Mouse (Mus musculus): Measurements from ENCODE around the gene Uba2. TPM values are rescaled to one million over a fixed set of nuclear protein-coding genes. Genes with fewer than 3 reads are reported as not detected.
"Not testable (repeated sequence)": the region's sequence is repeated elsewhere in the genome, so short reads cannot be mapped to it uniquely, and the experiment has no call there.

Gene Uba2
- total RNA-seq (2021): 10 to 100 TPM; 88.9 to 89.2 TPM

DNA sequence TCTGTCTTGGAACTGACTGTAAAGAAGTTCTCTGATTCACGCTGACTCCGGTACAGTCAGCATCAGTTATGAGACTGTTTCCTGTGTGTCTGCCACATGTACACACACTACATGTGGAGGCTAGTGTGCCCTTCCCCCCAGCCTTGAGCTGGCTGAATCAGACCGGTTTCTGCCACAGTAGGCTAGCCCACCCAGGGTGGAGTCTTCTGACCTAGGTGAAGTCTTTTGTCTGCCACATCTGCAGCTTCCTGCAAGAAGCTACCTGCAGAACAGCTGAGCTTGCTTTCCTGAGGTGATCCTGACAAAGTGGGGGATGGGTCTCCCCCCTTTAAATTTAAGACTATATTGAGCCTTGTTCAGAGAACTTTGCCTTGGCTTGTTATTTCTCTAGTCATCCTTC, at the start of gene Uba2:
Gene Uba2, minus strand, starts transcription at position 146 of the 400 bp plus-strand sequence.
- intact Hi-C loops (cut with DNase I): no loop called here
- no peak for DNase-seq (ENCODE audit: low spot score in 2 of 2)

DNA sequence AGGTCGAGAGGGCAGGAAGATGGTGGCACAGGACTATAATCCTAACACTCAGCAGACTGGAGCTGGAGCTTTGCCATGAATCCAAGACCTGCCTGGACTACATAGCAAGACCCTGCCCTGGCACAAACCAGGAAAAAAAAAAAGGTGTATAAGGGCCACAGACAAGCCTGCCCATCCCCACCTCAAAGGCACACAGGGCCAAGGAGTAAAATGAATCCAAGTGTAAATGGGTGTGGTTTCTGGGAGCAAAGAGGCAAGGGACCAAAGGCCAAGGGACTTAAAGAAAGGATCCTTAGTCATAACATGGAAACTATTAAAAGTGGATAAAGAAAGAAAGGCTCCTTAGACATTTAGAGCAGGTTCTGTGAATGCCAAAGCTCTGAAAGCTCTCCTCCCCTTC, 49.1 kb upstream of the Uba2 start:
- intact Hi-C loops (cut with DNase I): no loop called here
- no peak for DNase-seq (ENCODE audit: low spot score in 2 of 2)

DNA sequence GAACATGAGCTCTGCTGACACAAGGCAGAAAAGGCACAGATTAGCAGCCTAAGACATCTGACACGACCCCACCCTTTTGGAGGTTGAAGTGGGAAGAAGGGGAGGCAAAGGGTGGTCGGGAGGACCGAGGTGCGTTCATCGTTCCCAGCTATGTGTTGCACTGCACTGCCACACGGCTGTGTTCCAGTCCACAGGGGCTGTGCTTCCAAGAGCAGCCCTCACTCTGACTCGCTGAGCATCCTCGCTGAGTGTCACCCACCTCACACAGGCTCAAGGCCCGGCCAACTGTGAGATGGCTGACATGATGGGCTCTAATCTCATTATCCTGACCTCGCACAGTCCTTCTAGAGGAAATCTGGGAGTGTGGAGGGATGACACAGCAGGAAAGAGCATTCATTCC, 47.1 kb upstream of the Uba2 start:
- intact Hi-C loops (cut with DNase I): no loop called here
- DNase-seq (ENCODE audit: low spot score in 2 of 2): no peak

DNA sequence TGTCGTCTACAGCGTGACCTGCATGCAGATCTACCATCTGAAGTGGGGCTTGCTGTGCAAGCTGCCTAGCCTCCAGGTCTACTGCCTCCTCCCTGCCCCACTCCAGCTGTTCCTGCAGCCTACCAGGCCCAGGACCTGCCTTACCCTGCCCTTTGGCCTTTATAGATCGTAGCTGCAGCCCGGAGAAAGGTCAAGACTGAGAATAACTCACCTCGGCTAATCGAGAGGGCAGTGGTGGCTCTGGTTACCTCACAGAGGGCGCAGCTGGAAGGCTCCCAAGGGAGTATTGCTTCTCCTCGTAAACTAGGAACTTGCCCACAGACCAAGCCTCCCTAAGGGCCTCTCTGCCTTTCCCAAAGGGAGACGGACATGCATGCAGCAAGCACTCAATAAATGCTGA, 46.1 kb upstream of the Uba2 start:
- intact Hi-C loops (cut with DNase I): no loop called here

DNA sequence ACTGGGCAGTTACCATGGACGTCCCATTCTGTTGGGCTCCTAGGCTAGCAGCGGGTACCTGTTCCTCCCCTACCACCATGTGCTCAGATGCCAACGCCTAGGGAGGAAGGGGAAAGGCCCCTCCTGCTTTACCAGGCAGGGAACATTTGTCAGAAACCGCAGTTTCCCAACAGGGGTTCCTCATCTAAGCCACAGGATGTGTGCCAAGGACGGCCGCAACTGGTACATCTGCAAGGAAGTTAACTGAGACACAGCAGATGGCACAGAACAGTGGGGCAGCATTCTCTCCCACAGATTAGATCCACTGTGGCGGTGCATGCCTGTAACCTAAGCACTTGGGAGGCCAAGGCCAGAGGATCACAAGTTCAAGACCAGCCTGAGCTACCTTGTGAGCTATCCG, 45.2 kb upstream of the Uba2 start:
- intact Hi-C loops (cut with DNase I): no loop called here
- no peak for DNase-seq (ENCODE audit: low spot score in 2 of 2)

More for the DNA sequence above, 46.1 kb upstream of the Uba2 start:
- no peak for DNase-seq (ENCODE audit: low spot score in 2 of 2)

DNA sequence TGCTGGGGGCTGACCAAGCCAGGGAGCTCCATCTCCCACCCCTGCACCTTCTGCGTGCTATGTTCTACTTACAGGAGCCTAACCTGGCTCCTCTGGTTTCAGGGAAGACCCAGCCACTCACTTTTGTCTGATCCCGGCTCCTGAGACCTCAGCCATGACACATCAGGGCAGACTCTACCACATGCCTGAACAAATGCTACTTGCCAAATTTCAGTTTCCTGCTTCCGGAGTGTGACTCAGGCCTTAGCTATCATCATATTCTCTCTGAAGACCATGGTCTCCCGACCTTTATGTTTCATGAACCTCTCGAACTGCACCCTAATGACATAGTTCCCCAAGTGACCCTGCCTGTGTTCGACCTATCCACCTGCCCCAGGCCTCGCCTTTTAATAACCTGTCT, 43.9 kb upstream of the Uba2 start:
- DNase-seq (ENCODE audit: low spot score in 2 of 2): no peak
- intact Hi-C loops (cut with DNase I): no loop called here

DNA sequence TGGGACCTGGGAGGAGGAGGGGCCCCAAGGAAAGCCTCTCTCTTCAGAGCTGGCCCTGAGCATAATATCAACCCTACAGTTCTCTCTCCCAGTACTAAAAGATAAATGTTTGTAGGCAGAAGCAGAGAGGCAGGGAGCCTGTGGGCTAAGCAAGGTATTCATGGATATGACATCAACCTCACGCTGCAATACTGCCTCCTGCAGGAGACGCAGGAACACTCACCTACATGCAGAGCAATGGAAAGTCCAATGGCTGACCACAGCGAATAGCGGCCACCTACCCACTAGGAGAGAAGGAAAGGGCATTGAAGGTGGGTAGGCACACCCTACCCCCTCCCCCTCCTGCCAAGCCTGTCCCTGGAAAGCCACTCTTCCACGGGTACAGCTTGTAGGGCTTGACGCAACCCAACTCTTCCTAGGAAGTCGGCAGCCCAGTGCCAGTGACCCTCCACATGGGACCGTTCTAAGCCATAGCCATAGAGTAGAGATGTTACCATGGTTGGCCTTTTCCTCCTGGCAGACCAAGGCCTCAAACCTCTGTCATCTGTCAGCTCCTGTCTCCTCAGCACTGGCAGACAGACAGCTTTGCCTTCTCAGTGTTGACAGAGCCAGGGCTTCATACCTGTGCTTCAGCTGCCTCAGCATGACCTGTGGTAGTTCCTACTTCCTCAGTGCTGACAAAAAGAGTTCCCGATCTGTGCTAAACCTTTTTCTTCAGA, 38.8 kb upstream of the Uba2 start:
- intact Hi-C loops (cut with DNase I): no loop called here
- DNase-seq (ENCODE audit: low spot score in 2 of 2): no peak

DNA sequence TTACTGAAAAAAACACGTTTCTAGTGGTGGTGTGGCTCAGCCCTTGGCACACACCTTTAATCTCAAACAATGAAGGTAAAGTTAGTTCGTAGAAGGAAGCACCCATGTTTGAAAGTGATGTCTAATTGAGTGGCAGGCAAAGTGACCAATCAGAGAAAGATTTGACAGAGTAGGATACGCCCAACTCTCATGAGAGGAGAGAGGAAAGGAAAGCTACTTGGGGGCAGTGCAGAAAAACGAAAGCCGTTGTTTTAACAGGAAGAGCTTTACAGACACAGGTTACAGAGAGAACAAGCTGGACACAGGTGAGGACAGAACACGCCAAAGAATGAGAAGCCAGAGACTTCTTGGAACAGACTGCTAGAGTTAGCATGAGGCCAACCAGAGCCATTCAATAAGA, 36.9 kb upstream of the Uba2 start:
- intact Hi-C loops (cut with DNase I): no loop called here
- DNase-seq (ENCODE audit: low spot score in 2 of 2): no peak

DNA sequence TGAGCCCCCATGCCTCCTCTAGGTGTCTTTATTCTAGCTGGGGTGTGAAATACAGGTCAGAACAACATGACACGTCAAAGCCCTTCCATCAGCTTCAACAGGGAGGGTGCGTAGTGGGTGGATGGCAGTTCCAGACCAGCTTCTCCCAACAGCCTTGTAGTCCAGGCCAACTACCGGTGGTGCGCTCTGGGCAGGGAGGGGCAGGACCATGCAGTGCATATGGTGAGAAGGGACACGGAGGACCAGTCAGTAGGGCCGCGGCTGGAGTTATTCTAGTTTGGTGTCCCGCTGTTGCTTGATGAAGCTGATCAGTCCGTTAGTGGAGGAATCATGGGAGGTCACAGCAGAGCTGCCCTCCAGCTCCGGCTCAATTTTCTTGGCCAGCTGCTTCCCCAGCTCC, 32.7 kb upstream of the Uba2 start:
- intact Hi-C loops (cut with DNase I); DNase-seq (ENCODE audit: low spot score in 2 of 2): not testable (repeated sequence)

DNA sequence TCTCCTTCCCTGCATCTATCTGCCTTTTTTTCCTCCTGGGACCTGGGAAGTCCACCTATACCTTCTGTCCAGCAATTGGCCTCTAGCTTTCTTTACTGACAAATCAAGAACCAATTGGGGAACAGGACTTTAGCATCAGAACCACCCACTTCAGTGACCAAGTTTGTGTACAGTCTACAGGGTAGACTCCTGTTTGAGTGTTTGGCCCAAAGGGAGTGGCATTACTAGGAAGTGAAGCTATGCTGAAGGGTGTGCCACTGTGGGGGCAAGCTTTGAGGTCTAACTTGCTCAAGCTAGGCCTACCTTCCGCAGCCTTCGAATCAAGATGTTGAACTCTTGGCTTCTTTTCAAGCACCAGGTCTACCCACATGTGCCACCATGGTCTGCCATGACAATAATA, 31.4 kb upstream of the Uba2 start:
- no peak for DNase-seq (ENCODE audit: low spot score in 2 of 2)
- intact Hi-C loops (cut with DNase I): no loop called here

DNA sequence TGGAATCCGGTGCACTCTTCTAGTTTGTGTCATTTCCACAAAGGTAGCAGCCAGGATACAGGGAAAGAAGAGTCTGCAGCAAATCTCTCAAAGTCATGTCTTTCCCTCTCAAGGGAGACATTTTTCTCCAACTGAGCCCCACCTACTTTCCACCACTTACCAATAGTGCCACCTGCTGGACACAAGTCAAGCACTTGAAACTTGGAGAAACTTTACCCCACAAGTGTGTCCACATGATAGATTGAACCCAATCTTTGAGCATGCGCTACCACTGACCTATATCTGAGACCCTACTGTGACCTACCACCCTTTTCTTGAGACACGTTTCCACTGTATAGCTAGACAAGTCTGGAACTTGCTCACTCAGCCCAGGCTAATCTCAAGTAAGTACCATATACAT, 28.9 kb upstream of the Uba2 start:
- intact Hi-C loops (cut with DNase I): no loop called here
- DNase-seq (ENCODE audit: low spot score in 2 of 2): no peak

DNA sequence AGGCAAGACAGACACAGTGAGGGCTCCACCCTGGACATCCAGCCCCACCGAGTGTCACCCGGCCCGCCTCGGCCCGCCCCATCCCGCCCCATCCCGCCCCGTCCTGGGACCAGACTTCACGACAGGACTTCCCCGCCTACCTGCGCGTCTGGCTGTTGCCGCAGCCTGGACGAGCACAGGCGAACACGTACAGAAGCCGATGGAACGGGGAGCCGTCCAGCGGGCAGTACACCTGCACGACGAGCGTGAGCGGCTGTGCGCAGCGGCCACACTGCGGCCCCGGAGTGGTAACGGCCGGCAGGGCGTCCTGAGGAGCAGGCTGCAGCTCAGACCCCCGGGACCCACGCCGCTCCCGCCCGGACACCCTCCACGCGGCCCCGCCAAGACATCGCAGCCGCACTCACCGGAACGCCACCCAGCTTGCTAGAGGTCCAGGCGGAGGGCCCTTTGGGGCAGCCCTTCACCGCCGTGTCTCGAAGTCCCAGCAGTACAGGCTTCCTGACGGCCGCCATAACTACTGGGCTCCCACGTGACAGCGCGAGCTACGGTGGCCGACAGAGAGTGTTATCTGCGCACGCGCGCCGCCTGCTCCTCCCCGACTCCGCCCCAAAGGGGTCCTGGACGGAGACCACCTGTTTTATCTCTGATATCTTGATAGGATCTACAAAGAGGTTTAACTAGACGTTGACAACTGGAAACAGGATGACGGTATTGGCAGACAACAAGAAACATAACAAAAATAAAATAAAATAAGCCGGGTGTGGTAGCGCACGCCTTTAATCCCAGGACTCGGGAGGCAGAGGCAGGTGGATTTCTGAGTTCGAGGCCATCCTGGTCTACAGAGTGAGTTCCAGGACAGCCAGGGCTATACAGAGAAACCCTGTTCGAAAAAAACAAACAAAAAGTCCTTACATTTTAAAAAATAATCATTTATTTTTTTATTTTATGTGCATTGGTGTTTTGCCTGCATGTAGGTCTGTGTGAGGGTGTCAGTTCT, 27.0 kb upstream of the Uba2 start, which contains the start of gene Pdcd2l:
Gene Pdcd2l, minus strand, starts transcription at position 530 of the 997 bp plus-strand sequence.
- intact Hi-C loops (cut with DNase I): no loop called here
- peak; percentile 91 for DNase-seq (ENCODE audit: low spot score in 2 of 2)

DNA sequence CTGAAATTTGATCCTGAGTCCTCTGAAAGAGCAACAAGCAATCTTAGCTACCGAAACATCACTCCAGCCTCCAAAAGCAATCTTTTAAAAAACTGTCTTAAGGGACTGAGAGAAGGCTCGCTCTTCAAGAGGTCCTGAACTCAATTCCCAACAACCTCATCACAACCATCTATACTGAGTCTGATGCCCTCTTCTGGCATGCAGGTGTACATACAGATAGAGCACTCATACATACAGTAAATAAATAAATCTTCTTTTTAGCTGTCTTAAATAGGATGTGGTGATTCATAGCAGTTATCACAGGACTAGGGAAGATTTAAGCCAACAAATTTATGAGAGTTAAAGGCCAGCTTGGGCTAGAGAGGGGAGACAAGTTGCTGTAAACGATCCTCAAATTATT, 26.2 kb upstream of the Uba2 start:
- DNase-seq (ENCODE audit: low spot score in 2 of 2): no peak
- intact Hi-C loops (cut with DNase I): no loop called here

DNA sequence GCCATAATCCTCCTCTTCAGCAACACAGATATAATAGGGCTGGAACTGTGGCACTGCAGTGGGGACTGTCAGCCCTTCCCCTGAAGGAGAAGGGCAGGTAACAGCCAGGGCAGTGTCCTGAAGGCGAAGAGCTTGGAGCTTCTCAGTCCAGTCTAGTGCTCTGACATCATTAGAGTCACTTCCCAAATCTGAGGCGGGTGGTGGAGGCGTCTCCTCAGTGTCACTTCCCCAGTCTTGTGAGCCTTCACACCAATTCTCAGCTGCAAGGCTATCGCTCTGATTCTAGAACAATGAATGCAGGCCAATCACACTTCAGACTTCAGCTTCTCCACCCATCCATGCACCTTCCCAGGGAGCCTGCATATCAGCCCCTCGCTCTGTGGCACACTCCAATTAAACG, 23.4 kb upstream of the Uba2 start:
- intact Hi-C loops (cut with DNase I): no loop called here
- no peak for DNase-seq (ENCODE audit: low spot score in 2 of 2)

DNA sequence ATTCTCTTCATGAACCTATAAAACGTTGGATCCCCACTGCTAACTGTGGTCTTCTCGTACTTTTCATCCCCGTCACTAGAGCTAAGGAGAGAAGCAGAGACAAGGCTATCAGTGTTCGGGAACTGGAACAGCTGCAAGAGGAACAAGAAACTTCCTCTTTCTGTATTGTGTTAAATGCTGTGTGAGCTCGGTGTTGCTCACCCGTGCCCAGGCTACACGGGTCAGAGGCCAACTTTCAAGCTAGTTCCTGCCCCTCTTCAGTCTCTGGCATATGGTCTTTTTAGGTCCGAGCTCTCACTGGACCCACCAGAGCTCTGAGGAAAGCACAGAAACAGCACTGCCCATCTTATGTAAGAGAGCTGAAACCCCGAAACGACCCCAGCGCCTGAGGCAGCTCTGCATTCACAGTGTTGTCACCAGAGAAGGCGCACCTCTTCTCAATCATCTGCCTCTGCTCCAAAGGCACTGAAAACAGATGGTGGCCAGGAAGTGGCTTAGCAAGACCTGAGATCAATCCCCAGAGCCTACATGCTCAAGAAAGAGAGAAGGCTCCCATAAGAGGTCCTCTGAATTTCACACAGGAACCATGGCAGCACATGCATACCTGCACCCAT, 20.1 kb upstream of the Uba2 start:
- intact Hi-C loops (cut with DNase I): no loop called here
- no peak for DNase-seq (ENCODE audit: low spot score in 2 of 2)

DNA sequence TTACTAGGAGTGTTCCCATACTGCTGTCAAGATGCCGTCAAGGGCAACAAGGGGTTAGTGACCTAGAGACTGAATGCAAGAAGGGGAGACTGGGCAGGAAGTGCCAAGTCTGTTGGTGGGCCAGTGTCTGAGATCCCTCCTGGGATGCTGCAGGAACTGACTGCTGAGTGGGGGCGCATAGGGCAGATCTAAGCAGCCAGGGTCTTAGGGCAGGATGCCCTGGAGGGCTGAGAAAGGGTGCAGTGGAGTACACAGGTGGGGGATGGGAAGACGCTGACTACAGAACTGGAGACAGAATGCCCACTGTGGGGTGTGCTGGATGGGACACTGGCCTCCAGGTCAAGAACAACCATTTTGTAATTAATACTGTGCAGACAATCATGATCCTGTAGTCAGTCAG, 14.4 kb upstream of the Uba2 start:
- intact Hi-C loops (cut with DNase I): no loop called here
- no peak for DNase-seq (ENCODE audit: low spot score in 2 of 2)

DNA sequence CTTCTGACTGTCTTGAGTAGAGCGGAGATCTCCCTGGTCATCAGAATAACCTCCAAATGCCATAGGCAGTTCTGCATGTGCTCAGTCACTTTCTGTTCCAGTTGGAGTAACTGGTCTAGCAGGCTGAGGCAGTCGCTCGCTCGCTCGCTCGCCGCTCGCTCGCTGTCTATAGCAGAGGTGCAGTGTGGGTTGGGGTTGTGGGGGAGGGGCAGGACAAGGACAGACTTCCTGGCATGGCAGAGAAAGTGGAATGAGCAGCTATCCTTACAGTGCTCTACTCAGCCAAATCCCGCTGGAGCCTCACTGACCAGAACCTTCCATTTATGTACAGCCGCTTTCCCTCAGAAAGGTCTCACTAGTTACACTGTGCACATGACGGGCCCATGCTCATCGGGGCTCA, 14.0 kb upstream of the Uba2 start:
- DNase-seq (ENCODE audit: low spot score in 2 of 2): no peak
- intact Hi-C loops (cut with DNase I): no loop called here

DNA sequence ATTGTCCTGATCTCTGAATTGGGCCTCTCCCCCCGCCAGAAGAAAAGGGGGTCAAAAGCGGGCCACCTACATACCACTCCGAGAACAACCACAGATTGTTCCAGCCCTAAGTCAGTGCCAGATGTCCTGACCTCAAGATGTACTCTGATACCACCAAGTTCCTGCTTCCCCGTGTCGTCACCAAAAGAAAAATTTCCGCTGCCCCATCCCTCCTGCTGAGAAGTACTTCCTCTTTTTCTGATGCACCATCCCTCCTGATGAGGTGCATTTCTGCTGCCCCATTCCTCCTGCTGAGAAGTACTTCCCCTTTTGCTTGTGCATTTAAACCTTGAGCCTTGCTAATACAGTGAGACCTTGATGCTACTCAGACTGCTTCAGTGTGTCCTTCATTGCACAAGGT, 6.8 kb upstream of the Uba2 start:
- DNase-seq (ENCODE audit: low spot score in 2 of 2); intact Hi-C loops (cut with DNase I): not testable (repeated sequence)

DNA sequence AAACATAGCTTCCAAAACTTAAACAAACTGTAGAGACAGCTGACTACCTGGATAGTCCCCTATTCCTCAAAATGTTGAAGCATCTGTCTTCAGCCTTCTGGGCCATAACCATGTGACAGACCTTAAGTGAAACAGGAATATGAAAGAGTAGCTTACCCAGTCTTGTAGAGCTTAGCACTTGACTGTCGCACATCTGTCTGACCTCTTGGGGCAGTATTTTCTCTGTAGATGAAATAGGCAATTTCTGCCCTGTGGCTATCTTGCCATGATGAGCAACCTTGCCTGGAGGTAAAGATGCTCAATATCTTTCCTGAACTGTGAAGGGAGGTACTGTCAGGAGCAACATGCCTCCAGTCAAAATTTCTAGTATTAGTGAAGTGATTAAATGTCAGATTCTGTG, 2.9 kb upstream of the Uba2 start:
- intact Hi-C loops (cut with DNase I): no loop called here
- no peak for DNase-seq (ENCODE audit: low spot score in 2 of 2)

DNA sequence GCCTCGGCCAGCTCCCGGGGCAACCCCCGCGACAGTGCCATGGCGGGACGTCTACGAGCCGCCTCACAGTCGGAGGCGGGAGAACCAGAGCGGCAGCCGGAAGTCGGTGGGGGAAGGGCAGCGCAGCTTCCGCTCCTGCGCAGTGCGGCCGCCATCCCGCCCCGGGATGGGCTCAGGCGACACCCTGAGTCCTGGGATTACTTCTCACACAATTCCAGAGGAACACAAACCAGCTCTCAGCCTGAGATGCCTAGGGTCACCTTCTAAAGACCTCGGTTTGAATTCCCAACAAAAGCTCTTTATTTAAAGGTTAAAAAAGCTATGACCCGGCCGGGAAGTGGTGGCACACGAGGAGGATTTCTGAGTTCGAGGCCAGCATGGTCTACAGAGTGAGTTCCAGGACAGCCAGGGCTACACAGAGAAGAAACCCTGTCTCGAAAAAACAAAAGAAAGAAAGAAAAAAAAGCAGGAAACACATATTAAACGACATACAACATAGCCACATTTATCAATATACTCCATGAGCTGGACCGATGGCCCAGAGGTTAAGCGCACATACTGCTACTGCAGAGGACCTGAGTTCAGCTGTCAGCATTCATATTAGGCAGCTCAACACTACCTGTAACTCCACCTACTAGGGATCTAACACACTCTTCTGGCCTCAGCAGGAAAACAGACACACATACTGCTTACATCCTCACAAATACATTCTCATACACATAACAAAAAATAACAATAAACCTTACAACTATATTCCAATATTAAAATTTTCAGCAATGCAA, 738 bp downstream of the Uba2 start:
- DNase-seq (ENCODE audit: low spot score in 2 of 2): peak; percentile 93 to 94
- intact Hi-C loops (cut with DNase I): no loop called here
